Mouse (Mus musculus) small intestine, adult 2 months (tissue): ENCODE data around the gene Nrg4.

ENCODE experiments used
- CTCF ChIP-seq: fragments of 200-500 bp; IDR thresholded peaks from 2 replicates; pipeline ENCODE4 v1.5.1; 2012; ENCODE audit warnings: low read depth, mild to moderate bottlenecking, control low read depth, inconsistent platforms, low read length, moderate library complexity, mixed read lengths; ENCODE audit not compliant: insufficient replicate concordance, insufficient read length; ENCODE audit errors: extremely low read depth
- POLR2A ChIP-seq: fragments of 200-500 bp; IDR thresholded peaks from 2 replicates; pipeline ENCODE4 v1.6.1; 2012; ENCODE audit warnings: low read depth, mild to moderate bottlenecking, control low read depth, inconsistent platforms, low read length, moderate library complexity

DNA sequence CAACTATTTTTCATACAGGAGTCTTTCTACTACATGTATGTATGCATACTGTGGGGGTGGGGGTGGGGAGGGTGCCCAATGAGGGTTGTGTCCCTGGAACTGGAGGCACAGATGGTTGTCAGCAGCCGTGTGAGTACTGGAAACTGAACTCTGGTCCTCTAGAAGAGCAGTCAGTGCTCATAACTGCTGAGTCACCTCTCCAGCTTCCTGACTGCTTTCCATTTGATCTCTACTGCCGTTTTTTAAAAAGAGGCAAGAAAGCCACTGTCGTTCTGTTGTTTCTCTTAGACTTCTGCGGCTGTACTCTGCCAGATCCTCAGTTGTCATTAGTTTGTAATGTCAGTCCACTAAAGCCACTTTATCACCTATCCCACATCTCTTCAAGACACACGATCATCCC, 19.1 kb downstream of the Nrg4 start:
- no peak for TF ChIP-seq CTCF
- no peak for TF ChIP-seq POLR2A
